Mouse (Mus musculus): ENCODE measurements around the gene Max.

Gene Max

DNA sequence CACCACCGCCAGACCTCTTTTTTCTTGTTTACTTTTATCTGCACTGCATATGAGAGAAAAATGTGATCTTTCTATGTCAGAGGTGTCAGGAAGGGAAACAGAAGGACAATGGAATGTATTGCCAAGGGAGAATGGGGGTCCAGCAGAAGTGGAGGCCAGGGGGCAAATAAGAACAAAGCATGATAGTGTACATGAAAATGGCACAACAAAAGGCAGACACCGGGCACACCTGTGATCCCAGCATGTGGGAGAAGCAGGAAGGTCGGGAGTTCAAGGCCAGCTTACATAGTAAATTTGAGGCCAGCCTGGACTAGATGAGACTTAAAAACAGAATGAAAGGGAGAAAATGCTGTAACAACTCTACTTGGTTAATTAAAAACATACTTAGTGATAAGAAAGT, 43.1 kb downstream of the Max start:
- DNase-seq = no peak

DNA sequence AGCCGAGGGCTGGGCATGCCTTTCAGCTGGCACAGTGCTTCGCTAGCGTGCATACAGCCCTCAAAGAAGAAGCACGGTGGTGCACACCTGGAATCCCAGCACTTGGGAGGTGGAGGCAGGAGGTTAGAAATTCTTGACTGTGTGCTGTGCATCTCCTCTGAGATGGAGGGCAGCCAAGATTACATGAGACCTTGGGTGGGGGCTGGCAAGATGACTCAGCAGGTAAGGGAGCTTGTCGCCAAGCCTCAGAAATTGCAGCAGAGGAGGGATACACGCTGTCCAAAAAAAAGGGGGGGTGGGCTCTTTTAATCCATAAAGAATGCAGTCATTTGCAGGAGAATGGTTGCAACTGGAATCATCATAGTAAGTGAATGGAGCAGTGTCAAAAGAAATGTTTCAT, 43.9 kb downstream of the Max start:
- DNase-seq = no peak

DNA sequence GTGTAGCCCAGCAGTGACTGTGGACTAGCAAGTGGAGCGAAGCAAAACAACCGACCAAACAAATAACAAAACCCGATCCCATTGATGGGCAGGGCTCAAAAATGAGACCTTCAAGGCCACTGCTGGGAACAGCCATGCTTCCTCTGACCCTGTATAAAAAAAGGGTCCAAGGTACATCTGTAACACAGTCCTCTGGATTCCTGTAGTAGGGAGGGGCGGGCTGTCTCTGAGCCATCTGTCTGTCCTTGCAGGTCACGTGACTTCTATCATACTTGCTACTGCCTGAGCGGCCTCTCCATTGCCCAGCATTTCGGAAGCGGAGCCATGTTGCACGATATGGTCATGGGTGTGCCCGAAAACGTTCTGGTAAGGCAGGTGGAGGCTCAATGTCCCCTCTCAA, 45.8 kb downstream of the Max start:
- no peak for DNase-seq

DNA sequence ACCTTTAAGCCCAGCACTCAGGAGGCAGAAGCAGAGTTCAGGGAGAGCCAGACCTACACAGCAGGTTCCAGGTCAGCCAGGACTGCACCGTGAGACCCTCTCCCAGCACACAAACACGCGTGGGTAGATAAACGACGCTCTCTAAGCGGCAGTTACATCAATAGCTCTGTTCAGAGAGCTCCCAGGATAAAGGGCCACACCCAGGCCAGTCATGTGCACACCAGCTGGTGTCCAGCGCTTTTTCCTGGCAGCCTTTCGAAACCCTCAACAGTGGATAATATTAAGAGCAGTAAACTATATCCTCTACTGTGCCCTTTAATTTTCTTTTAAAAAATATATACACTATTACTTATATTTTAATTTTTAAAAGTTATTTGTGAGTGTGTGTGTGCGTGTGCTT, 49.8 kb downstream of the Max start:
- DNase-seq = no peak

DNA sequence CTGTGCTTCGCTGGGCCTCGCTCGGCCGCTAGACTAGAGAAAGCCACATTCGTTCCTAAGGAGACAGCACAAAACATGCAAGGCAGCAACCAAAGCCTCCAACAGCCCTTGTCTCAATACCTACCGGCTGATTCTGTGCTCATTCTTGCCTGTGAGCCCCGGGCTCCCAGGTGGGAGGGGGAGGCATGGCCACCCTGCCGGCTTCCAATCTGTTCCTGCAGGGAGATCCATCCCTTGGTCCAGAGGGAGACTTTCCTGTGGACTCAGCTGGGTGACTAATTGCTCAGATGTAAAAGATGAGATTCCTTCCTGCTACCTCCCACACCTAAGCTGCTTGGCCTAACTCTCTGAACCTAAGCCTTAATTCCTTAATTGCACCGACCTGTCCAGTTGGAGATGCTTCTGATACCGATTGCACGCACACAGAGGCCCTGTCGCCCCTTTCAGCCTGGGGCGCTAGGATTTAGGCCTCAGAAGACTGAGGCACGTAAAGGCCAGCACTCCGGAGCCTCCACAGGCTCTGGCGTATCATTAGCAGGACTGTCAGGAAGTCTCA, 50.8 kb downstream of the Max start:
- no peak for DNase-seq

DNA sequence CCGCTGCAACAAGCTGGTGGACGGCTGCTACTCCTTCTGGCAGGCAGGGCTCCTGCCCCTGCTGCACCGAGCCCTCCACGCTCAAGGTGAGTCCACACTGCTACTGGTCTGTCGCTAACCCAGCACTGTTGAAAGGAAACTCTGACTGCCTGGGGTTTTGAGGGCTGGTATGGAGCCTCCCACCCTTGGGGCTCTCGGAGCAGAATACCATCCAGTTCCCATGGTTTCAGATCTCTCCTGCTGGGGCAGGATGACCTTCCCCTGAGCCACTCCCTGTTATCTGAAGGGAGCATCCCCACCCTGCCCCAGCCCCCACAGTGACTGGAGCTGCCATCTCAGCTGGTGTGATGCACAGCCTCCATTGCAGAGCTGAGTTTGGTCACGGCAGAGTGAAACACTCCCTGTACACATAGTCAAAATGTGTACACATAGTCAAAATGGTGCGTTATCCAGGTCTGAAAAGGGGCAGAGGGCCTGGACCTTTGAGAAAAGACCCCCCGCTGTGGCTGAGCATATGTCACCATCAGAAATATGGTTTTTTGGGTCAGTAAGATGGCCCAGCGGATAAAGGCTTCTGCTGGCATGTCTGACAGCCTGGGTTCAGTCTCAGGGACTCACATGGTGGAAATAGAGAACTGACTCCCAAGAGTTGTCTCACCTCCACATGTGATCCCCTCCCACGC, 51.6 kb downstream of the Max start:
- DNase-seq = no peak

DNA sequence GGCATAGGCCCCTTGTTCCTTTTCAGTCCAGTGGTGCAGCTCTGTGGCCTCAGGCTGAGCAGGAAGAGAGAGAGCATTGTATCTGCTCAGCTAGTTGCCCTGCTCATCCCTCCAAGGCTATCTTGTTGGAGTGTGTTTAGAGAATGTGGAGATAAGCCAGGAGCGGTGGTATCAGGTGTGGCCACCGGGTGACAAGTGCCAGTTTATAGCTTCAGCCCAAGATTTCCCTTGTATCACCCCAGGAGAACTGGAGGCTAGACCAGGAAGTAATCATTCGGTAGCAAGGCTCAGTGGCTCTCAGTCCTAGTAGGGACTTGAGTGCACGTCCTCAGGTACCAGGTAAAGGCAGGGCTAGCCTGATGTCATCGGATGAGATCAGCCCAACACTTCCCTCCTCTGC, 52.8 kb downstream of the Max start:
- DNase-seq = no peak

DNA sequence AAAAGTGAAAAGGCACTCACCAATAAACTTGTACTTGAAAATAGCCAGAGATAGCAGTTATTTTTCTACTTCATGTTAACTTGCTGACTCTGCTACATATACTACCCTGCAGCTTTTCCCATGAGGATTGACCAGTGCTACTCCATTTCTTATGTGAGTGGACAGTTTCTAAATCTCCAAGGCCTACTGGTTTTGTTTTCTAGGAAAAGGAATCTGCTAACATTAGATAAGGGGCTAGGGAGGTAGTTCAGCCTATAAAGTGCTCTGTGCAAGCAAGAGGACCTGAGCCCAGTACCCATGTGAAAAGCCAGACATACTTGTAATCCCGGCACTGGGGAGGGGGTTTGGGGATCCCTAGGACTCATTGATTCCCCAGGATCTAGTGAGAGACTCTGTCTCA, 55.7 kb downstream of the Max start:
- no peak for DNase-seq

DNA sequence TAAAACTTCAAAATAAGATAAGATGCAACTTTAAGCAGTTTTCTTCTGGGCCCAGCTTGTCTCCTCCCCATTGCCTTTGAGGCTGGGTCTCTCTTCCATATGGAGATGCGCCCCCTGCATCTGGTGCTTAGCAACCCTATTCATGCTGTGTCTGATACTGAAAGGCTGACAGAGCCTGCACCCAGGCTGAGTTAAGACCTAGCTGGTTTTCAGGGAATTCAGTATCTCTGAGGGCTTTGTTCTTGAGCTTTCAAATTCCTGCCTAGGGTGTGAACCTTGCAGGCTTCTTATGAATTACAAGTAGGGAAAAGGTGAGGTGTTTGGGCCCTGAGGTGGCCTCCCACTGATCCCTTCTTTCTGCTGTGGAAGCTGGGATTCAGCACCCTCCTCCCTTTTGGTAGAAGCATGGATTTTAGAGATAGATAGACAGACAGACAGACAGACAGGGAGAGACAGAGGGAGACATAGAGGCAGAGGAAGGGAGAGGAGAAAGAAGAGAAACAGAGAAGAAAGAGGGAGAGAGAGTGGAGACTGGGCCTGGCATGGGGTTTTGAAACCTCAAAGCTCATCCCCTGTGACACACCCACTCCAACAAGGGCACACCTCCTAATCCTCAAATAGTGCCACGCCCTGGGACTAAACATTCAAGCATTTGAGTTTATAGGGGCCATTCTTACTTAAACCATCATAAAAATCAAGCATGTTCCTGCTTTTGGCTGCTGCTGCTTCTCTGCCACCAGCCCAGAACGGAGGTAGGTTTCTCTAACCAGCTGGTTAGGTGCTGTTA, 60.3 kb downstream of the Max start:
- no peak for DNase-seq

DNA sequence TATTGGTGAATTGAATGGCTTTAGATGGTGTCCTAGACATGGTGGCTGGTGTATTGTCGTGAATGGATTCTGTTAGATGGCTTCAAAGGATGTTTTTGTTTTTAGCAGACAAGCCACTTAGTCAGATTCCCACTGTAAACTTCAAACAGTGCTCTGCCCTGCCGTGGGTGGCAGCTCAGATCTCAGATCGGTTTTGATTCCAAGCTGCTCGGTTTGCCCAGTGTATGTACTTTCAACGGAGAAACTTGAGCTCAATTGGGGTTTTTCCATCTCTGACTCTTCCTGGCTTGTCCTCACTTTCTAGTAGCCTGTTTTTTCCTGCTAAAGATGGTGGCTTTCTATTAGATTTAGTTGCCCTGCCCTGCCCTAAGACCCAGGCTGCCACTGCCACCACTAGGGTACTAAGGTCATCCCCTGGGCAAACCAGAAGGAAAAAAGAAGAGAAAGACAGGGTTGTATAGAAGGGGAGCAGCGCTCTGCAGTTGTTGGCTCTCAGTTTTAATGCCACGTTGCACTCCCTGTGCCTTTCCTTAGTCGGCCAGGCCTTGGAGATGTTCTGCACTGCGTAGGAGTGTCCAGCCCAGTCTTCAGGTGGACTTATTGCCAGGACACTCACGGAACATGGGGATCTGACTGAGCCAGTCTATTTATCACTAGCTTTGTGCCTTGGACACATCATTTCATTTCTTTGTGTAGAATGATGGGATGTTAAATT, 62.6 kb downstream of the Max start:
- DNase-seq = no peak

DNA sequence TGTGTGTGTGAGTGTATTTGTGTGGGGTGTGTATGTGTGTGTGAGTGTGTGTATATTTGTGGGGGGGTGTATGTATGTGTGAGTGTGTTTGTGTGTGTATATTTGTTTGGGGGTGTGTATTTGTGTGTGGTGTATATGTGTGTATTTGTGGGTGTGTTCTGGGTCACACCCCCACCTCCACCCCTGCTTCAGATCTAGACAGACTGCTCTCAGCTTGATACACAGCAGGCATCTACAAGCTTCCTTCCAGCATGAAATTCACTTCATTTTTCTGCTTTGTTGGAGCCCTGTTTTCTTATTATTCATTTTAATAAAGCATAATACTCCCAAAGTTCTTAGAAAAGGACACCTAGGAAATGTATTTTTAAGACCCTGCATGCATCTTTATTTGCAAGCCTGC, 63.9 kb downstream of the Max start:
- no peak for DNase-seq

DNA sequence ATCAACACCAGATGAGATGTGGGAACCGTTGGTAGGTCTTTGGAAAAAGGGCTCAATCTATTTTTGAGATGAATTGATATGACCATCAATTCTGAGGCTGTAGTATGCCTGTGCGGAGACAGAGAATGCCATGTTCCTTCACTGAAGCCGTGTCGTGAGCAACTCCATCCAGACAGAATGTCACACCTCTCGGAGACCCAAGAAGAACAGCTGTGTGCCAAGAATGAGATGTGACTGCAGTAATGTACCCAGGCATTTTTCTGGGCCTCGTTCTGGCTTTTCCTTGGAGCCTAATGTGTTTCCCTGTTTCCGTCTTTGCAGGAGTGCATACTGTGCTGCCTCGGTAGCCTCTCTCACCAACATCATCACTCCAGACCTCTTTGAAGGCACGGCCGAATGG, 65.0 kb downstream of the Max start:
- DNase-seq = no peak

DNA sequence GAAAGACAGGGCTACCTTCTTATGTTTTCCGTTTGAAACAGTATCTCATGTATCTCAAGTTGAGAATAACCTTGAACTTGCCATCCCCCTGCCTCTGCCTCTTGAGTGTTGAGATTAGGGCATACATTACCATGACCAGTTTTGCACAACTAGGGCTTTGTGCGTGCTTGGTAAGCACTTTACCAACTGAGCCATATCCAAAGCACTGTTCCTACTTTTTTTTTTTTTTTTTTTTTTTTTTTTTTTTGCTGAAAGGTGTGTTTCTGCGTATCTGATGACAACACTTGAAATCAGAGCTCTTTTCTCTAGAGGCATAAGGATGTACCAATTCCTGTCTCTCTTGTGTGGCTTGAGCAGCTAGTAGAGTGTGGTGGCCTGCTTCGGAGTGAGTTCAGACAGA, 65.4 kb downstream of the Max start:
- DNase-seq = no peak

DNA sequence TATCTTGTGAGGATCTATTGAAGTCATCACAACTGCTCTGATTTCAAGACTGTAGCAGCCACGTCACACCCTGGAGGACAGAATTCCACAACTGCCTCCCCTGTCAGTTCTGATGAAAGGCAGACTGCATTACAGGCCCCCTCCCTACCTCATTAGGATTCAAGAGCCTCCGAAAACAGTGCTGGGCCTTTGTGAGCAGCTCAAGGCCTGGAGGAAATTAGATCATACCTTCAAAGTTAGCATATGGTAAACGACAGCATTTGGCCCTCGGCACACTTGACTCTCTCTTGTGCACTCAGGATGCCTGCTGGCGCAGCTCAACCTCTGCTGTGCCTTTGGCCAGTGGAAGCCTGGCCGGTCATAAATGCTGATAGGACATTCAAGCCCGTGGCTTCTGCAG, 66.2 kb downstream of the Max start:
- DNase-seq = no peak

DNA sequence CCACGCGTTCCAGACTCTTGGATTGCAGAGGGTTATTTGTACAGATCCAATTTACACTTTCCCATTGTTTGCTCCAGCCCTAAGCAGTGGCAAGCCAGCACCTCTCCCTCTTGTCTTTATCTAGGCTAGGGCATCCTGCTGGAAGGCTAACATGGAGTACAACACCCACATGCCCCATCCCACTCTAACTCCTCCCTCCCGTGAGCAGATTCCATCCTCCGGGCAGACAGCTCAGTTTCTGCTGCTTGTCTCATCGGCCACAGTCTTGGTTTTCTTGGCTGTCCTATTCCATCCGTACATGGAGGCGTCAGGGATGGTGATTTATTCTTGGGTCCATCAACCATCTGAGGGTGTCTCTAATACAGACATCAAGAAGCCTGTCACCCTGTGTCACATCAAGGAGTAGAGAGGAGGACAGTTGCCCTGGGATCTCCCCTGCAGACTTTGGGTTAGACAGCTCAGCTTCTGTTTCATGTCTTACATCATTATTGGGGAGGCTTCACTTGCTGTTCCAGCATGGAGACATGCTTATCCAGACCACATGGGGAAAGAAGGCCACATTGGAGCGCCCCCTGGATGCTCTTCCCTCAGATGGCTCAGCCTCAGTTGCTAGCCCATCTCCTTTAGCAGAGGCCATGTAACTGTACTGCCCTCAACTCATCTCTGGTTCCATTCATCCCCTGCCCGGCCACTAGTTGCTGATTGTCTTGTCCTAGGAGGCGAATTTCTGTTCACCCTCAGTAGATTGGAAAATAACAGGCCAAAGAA, 67.0 kb downstream of the Max start:
- no peak for DNase-seq

DNA sequence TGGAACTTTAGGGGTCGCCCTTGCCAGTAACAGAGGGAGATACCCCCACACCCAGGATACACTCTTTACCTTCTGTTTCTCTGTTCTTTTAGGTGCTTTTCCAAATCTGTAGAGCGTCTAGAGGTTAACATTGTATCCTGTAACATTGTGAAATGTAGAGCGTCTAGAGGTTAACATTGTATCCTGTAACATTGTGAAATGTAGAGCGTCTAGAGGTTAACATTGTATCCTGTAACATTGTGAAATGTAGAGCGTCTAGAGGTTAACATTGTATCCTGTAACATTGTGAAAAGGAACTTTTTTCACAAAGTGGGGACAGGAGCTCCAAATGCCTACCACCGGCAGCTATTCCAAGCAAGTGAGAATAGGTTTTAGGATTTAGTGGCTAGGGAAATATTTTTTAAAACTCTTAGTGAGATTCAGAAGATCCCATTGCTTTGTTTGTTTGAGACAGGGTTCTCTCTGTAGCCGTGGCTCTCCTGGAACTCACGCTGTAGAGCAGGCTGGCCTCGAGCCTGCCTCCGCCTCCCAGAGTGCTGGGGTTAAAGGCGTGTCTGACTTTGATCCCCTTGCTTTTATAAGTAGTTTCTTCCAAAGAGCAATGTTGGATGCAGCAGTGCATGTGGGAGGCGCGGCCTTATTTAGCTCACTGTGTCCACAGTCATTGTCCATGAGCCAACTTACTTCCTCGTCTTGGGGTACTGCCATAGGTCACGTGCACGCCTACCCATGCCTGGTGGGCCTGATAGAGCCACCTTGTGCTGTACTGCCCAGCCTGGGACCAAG, 68.9 kb downstream of the Max start:
- DNase-seq = no peak

DNA sequence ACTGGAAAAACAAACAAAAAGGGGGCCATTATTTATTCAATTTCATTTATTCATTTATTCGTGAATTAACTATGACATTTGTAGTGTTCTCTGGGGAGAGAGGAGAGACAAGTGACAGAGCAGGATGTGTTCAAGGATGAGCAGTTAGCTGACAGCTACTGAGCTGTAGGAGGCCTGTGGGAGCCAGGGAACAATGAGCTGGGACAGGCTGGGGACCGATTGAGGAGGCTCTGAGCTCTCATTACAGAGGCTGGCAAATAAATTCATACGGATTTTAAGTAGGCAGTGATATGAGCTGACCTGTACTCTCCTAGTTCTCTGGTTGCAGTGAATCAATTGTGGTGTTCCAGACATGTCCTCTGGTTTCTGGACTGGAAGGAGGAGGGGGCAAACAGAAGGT, 70.8 kb downstream of the Max start:
- DNase-seq = no peak

DNA sequence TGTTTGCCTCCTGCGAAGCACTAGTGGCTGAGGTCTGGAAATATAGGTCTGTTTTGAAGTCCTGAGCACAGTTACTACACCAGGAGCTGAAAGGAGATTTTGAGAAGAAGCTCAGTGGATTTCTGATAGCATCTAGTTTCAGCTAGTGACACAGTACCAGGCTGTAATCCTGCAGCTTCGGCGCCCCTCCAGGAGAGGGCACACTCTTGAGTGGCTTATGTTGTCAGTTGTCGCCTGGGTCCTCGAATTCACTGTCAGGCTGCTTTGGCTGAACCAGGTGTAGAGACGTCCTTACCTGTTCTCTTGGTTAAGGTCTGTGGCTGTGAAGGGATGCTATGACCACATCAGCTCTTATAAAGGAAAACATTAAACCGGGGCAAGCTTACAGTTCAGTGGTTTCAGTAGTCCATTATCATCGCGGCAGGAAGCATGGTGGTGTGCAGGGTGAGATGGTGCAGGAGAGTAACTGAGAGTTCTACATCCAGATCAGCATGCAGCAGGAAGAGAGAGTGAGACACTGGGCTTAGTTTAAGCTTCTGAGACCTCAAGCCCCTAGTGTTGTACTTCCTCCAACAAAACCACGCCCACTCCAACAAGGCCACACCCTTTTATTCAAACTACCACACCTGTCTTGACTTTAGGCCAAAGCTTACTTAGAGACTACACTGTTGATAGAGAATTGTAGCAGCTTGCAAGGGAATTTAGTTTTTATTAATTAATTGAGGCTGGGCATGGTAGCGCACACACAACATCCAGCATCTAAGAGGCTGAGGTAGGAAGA, 72.4 kb downstream of the Max start:
- no peak for DNase-seq

DNA sequence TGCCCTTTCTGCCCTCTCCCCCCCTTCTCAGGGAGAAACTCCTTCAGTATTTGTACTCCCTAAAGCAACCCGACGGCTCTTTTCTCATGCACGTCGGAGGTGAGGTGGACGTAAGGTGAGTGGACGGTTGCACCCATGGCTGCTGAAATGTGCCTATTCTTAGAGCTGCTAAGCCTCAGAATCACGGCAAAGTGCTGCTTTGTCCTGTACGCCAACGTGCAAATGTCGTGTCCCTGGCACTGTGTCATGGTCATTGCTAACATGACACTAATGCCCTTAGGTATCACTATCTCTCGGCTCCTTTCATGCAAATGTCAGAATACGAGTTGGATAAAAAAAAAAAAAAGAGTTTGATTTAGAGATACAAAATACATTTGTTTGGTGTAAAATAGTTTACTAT, 74.1 kb downstream of the Max start:
- no peak for DNase-seq
